Mouse (Mus musculus): ENCODE results near the gene Cacna2d2.

- TF ChIP-seq CTCF (IDR thresholded peaks at IDR 0.05; ENCODE audit: control insufficient read depth, insufficient read depth, insufficient read length): no peak
- TF ChIP-seq MYOG (IDR thresholded peaks at IDR 0.05; ENCODE audit: control insufficient read depth, extremely low read depth, insufficient read length): no peak
- no peak for TF ChIP-seq CEBPB (IDR thresholded peaks at IDR 0.05; ENCODE audit: low read depth)
- TF ChIP-seq MYOD1 (IDR thresholded peaks at IDR 0.05; ENCODE audit: control insufficient read depth, insufficient read length, low read depth): no peak
- no peak for TF ChIP-seq MAX (IDR thresholded peaks at IDR 0.05)
- no peak for TF ChIP-seq USF1 (IDR thresholded peaks at IDR 0.05; ENCODE audit: low read depth)
- no peak for TF ChIP-seq FOSL1 (IDR thresholded peaks at IDR 0.05; ENCODE audit: insufficient read depth, low read length, poor library complexity, severe bottlenecking)
These were observed 111.1 kb downstream of the Cacna2d2 start for GRCm38 (mm10) chr9:107510384-107511100.
